Mouse (Mus musculus) MEL (cell line): Measurements from ENCODE around the gene Arhgap42. TPM values are rescaled to one million over a fixed set of nuclear protein-coding genes. Genes with fewer than 3 reads are reported as not detected.

Experiments used
- DNase-seq: peaks from one replicate; pipeline ENCODE4 v3.0.0; 2011; ENCODE audit warnings: low read depth, low spot score
- H3K27ac ChIP-seq: 2 replicates; pipeline ENCODE4 v1.5.1; 2012; ENCODE audit warnings: low read depth, mild to moderate bottlenecking, control low read depth, low read length, moderate library complexity; ENCODE audit not compliant: control insufficient read depth
- H3K27me3 ChIP-seq, 2 experiments: fragments of 150-350 bp in 1 of 2; sonication (generic) in 1 of 2; 2 replicates each; pipeline ENCODE4 v1.6.1; 2012; ENCODE audit warnings: low read length in 2 of 2, mild to moderate bottlenecking in 2 of 2, improper control_type of control experiment in 1 of 2, moderate library complexity in 1 of 2; ENCODE audit not compliant: insufficient read depth in 2 of 2, control insufficient read depth in 1 of 2
- H3K36me3 ChIP-seq, 2 experiments: 2 replicates each; pipeline ENCODE4 v1.6.1; 2012 to 2014; ENCODE audit warnings: low read length in 2 of 2, improper control_type of control experiment in 1 of 2, inconsistent platforms in 1 of 2, mild to moderate bottlenecking in 1 of 2; ENCODE audit not compliant: insufficient read depth in 2 of 2, control insufficient read depth in 1 of 2
- H3K4me1 ChIP-seq, 2 experiments: fragments of 150-350 bp in 1 of 2; sonication (generic) in 1 of 2; 2 replicates each; pipeline ENCODE4 v1.6.1; 2012; ENCODE audit warnings: low read length in 2 of 2, improper control_type of control experiment in 1 of 2, mild to moderate bottlenecking in 1 of 2; ENCODE audit not compliant: insufficient read depth in 2 of 2, control insufficient read depth in 1 of 2
- H3K4me3 ChIP-seq, 2 experiments: fragments of 150-350 bp in 1 of 2; sonication (generic) in 1 of 2; 2 replicates each; pipeline ENCODE4 v1.5.1; 2012; ENCODE audit warnings: low read depth in 2 of 2, low read length in 2 of 2, mild to moderate bottlenecking in 2 of 2, moderate library complexity in 2 of 2, control low read depth in 1 of 2, improper control_type of control experiment in 1 of 2; ENCODE audit not compliant: control insufficient read depth in 1 of 2, insufficient read depth in 1 of 2
- H3K79me2 ChIP-seq: 2 replicates; pipeline ENCODE4 v1.6.1; 2012; ENCODE audit warnings: mild to moderate bottlenecking, low read length, moderate library complexity; ENCODE audit not compliant: control insufficient read depth, poor library complexity, insufficient read depth
- H3K9ac ChIP-seq: 2 replicates; pipeline ENCODE4 v1.6.1; 2012; ENCODE audit warnings: low read depth, mild to moderate bottlenecking, control low read depth, low read length, moderate library complexity; ENCODE audit not compliant: control insufficient read depth, poor library complexity, severe bottlenecking
- H3K9me3 ChIP-seq: fragments of 150-350 bp; sonication (generic); replicated peaks from 2 replicates; pipeline ENCODE4 v1.6.1; 2012; ENCODE audit warnings: mild to moderate bottlenecking, low read length, improper control_type of control experiment, moderate library complexity; ENCODE audit not compliant: insufficient read depth
- CHD1 ChIP-seq: IDR thresholded peaks from 2 replicates; pipeline ENCODE4 v1.6.1; 2012; ENCODE audit warnings: low read depth, mild to moderate bottlenecking, inconsistent platforms, low read length, improper control_type of control experiment
- CHD2 ChIP-seq: IDR thresholded peaks from 2 replicates; pipeline ENCODE4 v1.6.1; 2011; ENCODE audit warnings: low read length, improper control_type of control experiment
- ELF1 ChIP-seq: IDR thresholded peaks from 2 replicates; pipeline ENCODE4 v1.6.1; 2014; ENCODE audit warnings: low read depth, mild to moderate bottlenecking, inconsistent platforms, low read length, improper control_type of control experiment, moderate library complexity
- EP300 ChIP-seq, 2 experiments: IDR thresholded peaks; 2 replicates each; pipeline ENCODE4 v1.6.1; 2011; ENCODE audit warnings: improper control_type of control experiment in 2 of 2, low read length in 2 of 2, low read depth in 1 of 2, mild to moderate bottlenecking in 1 of 2
- ETS1 ChIP-seq: IDR thresholded peaks from 2 replicates; pipeline ENCODE4 v1.6.1; 2012; ENCODE audit warnings: low read depth, mild to moderate bottlenecking, inconsistent platforms, low read length, improper control_type of control experiment, moderate library complexity
- GATA1 ChIP-seq: IDR thresholded peaks from 2 replicates; pipeline ENCODE4 v1.6.1; 2011; ENCODE audit warnings: low read depth, low read length, improper control_type of control experiment
- HCFC1 ChIP-seq: IDR thresholded peaks from 2 replicates; pipeline ENCODE4 v1.6.1; 2012; ENCODE audit warnings: low read depth, mild to moderate bottlenecking, inconsistent platforms, low read length, improper control_type of control experiment, moderate library complexity
- MAFK ChIP-seq: IDR thresholded peaks from 2 replicates; pipeline ENCODE4 v1.6.1; 2011; ENCODE audit warnings: low read depth, mild to moderate bottlenecking, low read length, improper control_type of control experiment, borderline replicate concordance
- MAZ ChIP-seq: IDR thresholded peaks from 2 replicates; pipeline ENCODE4 v1.6.1; 2012; ENCODE audit warnings: low read depth, mild to moderate bottlenecking, inconsistent platforms, low read length, improper control_type of control experiment
- MYB ChIP-seq: IDR thresholded peaks from 2 replicates; pipeline ENCODE4 v1.6.1; 2011; ENCODE audit warnings: mild to moderate bottlenecking, low read depth, low read length, improper control_type of control experiment
- NELFE ChIP-seq: IDR thresholded peaks from 2 replicates; pipeline ENCODE4 v1.6.1; 2011; ENCODE audit warnings: low read depth, low read length, improper control_type of control experiment
- NRF1 ChIP-seq: IDR thresholded peaks from 2 replicates; pipeline ENCODE4 v1.6.1; 2014; ENCODE audit warnings: low read depth, mild to moderate bottlenecking, inconsistent platforms, low read length, improper control_type of control experiment, moderate library complexity; ENCODE audit not compliant: poor library complexity, insufficient read depth, severe bottlenecking
- POLR2AphosphoS2 ChIP-seq: IDR thresholded peaks from 2 replicates; pipeline ENCODE4 v1.6.1; 2011; ENCODE audit warnings: low read length, improper control_type of control experiment
- RCOR1 ChIP-seq: IDR thresholded peaks from 2 replicates; pipeline ENCODE4 v1.6.1; 2012; ENCODE audit warnings: low read depth, mild to moderate bottlenecking, inconsistent platforms, low read length, improper control_type of control experiment
- SIN3A ChIP-seq: IDR thresholded peaks from 2 replicates; pipeline ENCODE4 v1.6.1; 2012; ENCODE audit warnings: low read length, improper control_type of control experiment, inconsistent platforms
- TBP ChIP-seq: IDR thresholded peaks from 2 replicates; pipeline ENCODE4 v1.8.0; 2011; ENCODE audit warnings: low read depth, low read length, improper control_type of control experiment
- TCF12 ChIP-seq: IDR thresholded peaks from 2 replicates; pipeline ENCODE4 v1.6.1; 2014; ENCODE audit warnings: low read depth, mild to moderate bottlenecking, inconsistent platforms, low read length, improper control_type of control experiment, moderate library complexity
- UBTF ChIP-seq: IDR thresholded peaks from 2 replicates; pipeline ENCODE4 v1.6.1; 2012; ENCODE audit warnings: low read depth, mild to moderate bottlenecking, inconsistent platforms, low read length, improper control_type of control experiment, moderate library complexity, borderline replicate concordance; ENCODE audit not compliant: insufficient read depth
- polyA plus RNA-seq, 2 experiments: library from polyadenylated mRNA; stranded (reverse) in 1 of 2; unstranded in 1 of 2; fragments of >175 nt in 1 of 2; fragments of >200 nt in 1 of 2; gene quantifications; 2 replicates each; pipeline versions ENCODE4 v1.2.1 to v1.2.4; 2012; ENCODE audit warnings: low replicate concordance in 2 of 2, low read depth in 1 of 2; ENCODE audit not compliant: insufficient read length in 2 of 2, insufficient read depth in 1 of 2, missing spikeins in 1 of 2
- total RNA-seq: library from RNA; depleted of rRNA; stranded (reverse); fragments of 300-350 nt; gene quantifications from 2 replicates; pipeline ENCODE4 v1.2.3, GENCODE M21; 2012

Arhgap42 gene
- total and polyA plus RNA-seq, 3 experiments: not detected

- Histone ChIP-seq H3K27me3 (no peaks in the 10 kb centered on the region), H3K9ac (no peak overlapping the region), H3K4me1 (no peaks in the 10 kb centered on the region), H3K36me3 (no peaks in the 10 kb centered on the region)
- TF ChIP-seq NELFE (no peak), UBTF (no peak), EP300 (IDR thresholded peaks at IDR 0.05; ENCODE audit: low read depth in 1 of 2, low read length in 2 of 2) (no peak), ELF1 (no peak), RCOR1 (no peak)
- TF ChIP-seq, all 39 proteins: peak for 0
- no peaks in the 10 kb centered on the region for H3K79me2 ChIP-seq
- no peak overlapping the region for H3K4me3 ChIP-seq
- no peaks in the 10 kb centered on the region for H3K9me3 ChIP-seq
- H3K27ac ChIP-seq: no peak overlapping the region
- no peak for DNase-seq
Observed at GRCm38 (mm10) chr9:9190835-9191234, 48.1 kb downstream of the Arhgap42 start.

GRCm38 (mm10) chr9:9188167-9188566 is 50.7 kb downstream of the Arhgap42 start:
- Histone ChIP-seq H3K9ac (no peak overlapping the region), H3K36me3 (no peaks in the 10 kb centered on the region), H3K4me1 (no peaks in the 10 kb centered on the region), H3K27ac (no peak overlapping the region), H3K9me3 (no peaks in the 10 kb centered on the region), H3K27me3 (no peaks in the 10 kb centered on the region), H3K79me2 (no peaks in the 10 kb centered on the region), H3K4me3 (no peak overlapping the region)
- TF ChIP-seq CHD2 (no peak), MYB (no peak), MAFK (no peak), POLR2AphosphoS2 (no peak), HCFC1 (no peak), MAZ (no peak), GATA1 (no peak), ETS1 (no peak), SIN3A (no peak), RCOR1 (no peak), NRF1 (no peak), CHD1 (no peak), TBP (no peak), ELF1 (no peak), TCF12 (no peak)
- DNase-seq: no peak
